Mouse (Mus musculus) stomach, postnatal 0 days (tissue): ENCODE measurements around the gene Pold2.

Experiments used
- CTCF ChIP-seq: IDR thresholded peaks from 2 replicates; pipeline ENCODE4 v1.5.1; 2016; ENCODE audit warnings: antibody characterized with exemption, low read depth, mild to moderate bottlenecking, moderate library complexity
- EP300 ChIP-seq: optimal IDR thresholded peaks from 2 replicates; pipeline ENCODE3; 2016; ENCODE audit warnings: antibody characterized with exemption

DNA sequence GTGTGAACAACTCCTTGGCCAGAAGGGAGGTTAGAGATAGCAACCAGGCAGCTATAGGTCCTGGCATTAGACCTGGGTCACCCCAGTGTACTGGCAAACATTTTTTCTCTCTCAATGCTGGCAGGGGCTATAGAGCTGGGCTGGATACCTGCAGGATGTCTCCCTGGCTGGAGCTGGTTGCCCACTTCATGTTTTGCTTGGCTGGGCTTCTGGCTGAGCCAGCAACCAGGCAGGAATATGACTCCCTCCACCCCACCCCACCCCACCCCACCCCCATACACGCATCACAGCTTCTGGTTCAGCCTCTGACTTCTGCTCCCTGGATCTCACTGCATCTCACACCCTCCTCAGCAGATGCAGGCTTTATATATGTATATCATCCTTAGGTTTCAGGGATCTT is 25.8 kb downstream of the Pold2 start:
- no peak for TF ChIP-seq CTCF
- TF ChIP-seq EP300: no peak
